Comparison of ENCODE assay signal across 29 mouse cellular contexts in genomic region chr1:171097612-171098011, GRCm38 (mm10). TPM values are rescaled to one million over a fixed set of nuclear protein-coding genes. Genes with fewer than 3 reads are reported as not detected.
DNase-seq lines count a peak whose midpoint lies in the region; ATAC-seq lines count a peak whose summit lies in the region.
"Had no signal": no experiment of that assay in that cellular context is flagged by ENCODE, and none has a peak within 500 bp of the region (broad histone marks: within the 10 kb centered on the region; RNA-seq: fewer than 3 reads in every experiment).

No protein-coding gene starts in this region.

- H3K27ac ChIP-seq in liver, embryonic 15.5 days (replicated peaks), result no peak overlapping the region
- H3K27ac ChIP-seq: embryonic facial prominence, embryonic 10.5 days; heart, embryonic 15.5 days; intestine, embryonic 15.5 days; midbrain, embryonic 15.5 days; neural tube, embryonic 12.5 days had no signal

- H3K4me1 ChIP-seq in liver, embryonic 15.5 days (replicated peaks), result peaks cover 62% of the 10 kb centered on the region

- DNase-seq in embryo, embryonic 10 days (ENCODE audit: low spot score), result peak; percentile 17
- no peak for DNase-seq in embryo, embryonic 10.5 days (ENCODE audit: low spot score)
- no peak for DNase-seq in adipocyte (ENCODE audit: low spot score)
- no peak for DNase-seq in left cerebral cortex, postnatal 25 days (ENCODE audit: low spot score in 2 of 2)
- DNase-seq: adrenal gland, adult 2 months; cerebellum, adult 2 months; cerebellum, postnatal 36 days; forebrain, postnatal 0 days; gastrocnemius, postnatal 36 days; heart, postnatal 36 days; kidney, adult 9 months; kidney, postnatal 14 days; lung, postnatal 36 days; retina, postnatal 1 day; right cerebral cortex, postnatal 25 days; thymus, postnatal 25 days had no signal

- peak; percentile 30 for ATAC-seq in common myeloid progenitor, adult 5-6 weeks (replicated peaks; ENCODE audit: low read depth, poor library complexity, severe bottlenecking)
- 0 out of 2 replicates have a peak, but pooled peaks have one; percentile 4 for ATAC-seq in liver, embryonic 15.5 days (ENCODE audit: insufficient read depth)
- ATAC-seq in erythroblast, adult 5-6 weeks (replicated peaks; ENCODE audit: low FRiP score, poor library complexity, severe bottlenecking), result no peak
- ATAC-seq: forebrain, postnatal 0 days; hindbrain, embryonic 16.5 days; intestine, embryonic 15.5 days; midbrain, embryonic 15.5 days; Patski had no signal

- H3K27me3 ChIP-seq in liver, embryonic 15.5 days, result no peaks in the 10 kb centered on the region
- H3K27me3 ChIP-seq: heart, embryonic 15.5 days; intestine, embryonic 15.5 days; lung, embryonic 15.5 days; midbrain, embryonic 15.5 days; neural tube, embryonic 12.5 days; Patski had no signal

- no peaks in the 10 kb centered on the region for H3K36me3 ChIP-seq in liver, embryonic 15.5 days (replicated peaks)
- H3K36me3 ChIP-seq: embryonic facial prominence, embryonic 10.5 days; heart, embryonic 15.5 days; intestine, embryonic 15.5 days; lung, embryonic 15.5 days; midbrain, embryonic 15.5 days; neural tube, embryonic 12.5 days had no signal

- intact Hi-C loops in left cerebral cortex, postnatal 25 days (cut with DNase I), result no loop called here

- 0 out of 2 replicates have a peak overlapping the region, but pooled peaks have one; percentile 5 for H3K4me2 ChIP-seq in liver, embryonic 15.5 days
- H3K4me2 ChIP-seq: heart, embryonic 15.5 days; lung, embryonic 15.5 days; midbrain, embryonic 15.5 days; neural tube, embryonic 12.5 days had no signal

- no peak overlapping the region for H3K4me3 ChIP-seq in liver, embryonic 15.5 days (replicated peaks)
- H3K4me3 ChIP-seq: embryonic facial prominence, embryonic 10.5 days; heart, embryonic 15.5 days; intestine, embryonic 15.5 days; lung, embryonic 15.5 days; midbrain, embryonic 15.5 days; neural tube, embryonic 12.5 days had no signal

- no peaks in the 10 kb centered on the region for H3K9me3 ChIP-seq in liver, embryonic 15.5 days (replicated peaks)
- H3K9me3 ChIP-seq: embryonic facial prominence, embryonic 10.5 days; heart, embryonic 15.5 days; intestine, embryonic 15.5 days; lung, embryonic 15.5 days; midbrain, embryonic 15.5 days; neural tube, embryonic 12.5 days had no signal

- H3K9ac ChIP-seq in liver, embryonic 15.5 days, result no peak overlapping the region
- H3K9ac ChIP-seq: forebrain, postnatal 0 days; heart, embryonic 15.5 days; intestine, embryonic 15.5 days; lung, embryonic 15.5 days; midbrain, embryonic 15.5 days; neural tube, embryonic 12.5 days had no signal

- 17% methylated on average over 2 of the region's 2 CpGs for WGBS in liver, embryonic 15.5 days (ENCODE audit: insufficient replicate concordance)

RNA-seq across cellular contexts. Expression of gene Cfap126, which starts 16.1 kb away (rescaled TPM):
- total RNA-seq in common myeloid progenitor, adult 5-6 weeks (2017), result 2.1 and 5.3 TPM in 2 replicates
- polyA plus RNA-seq in liver, embryonic 15.5 days (2015; fragmentation: Nextera tagmentation; extraction: Ambion mirVana), result 1.7 and 2.6 TPM in 2 replicates
- under 1 TPM; 0.34 to 0.43 TPM for total RNA-seq in left cerebral cortex, postnatal 25 days (2021)
- not detected in 2 replicates for total RNA-seq in erythroblast, adult 5-6 weeks (2015; ENCODE audit: low replicate concordance)
- not detected in 2 replicates for total RNA-seq in erythroblast, adult 5-6 weeks (2017; ENCODE audit: low replicate concordance)

RNA-seq across cellular contexts. Expression of gene Fcgr3, which starts 32.9 kb away (rescaled TPM):
- 7.8 and 15.7 TPM in 2 replicates for total RNA-seq in common myeloid progenitor, adult 5-6 weeks (2017)
- 27.2 and 28.0 TPM in 2 replicates for polyA plus RNA-seq in liver, embryonic 15.5 days (2015; fragmentation: Nextera tagmentation; extraction: Ambion mirVana)
- total RNA-seq in left cerebral cortex, postnatal 25 days (2021), result 10 to 100 TPM; 13.8 TPM
- total RNA-seq in erythroblast, adult 5-6 weeks (2015; ENCODE audit: low replicate concordance), result 100 and 146 TPM in 2 replicates
- 78.3 and 110 TPM in 2 replicates for total RNA-seq in erythroblast, adult 5-6 weeks (2017; ENCODE audit: low replicate concordance)

RNA-seq across cellular contexts. Expression of gene Sdhc, which starts 52.8 kb away (rescaled TPM):
- total RNA-seq in common myeloid progenitor, adult 5-6 weeks (2017), result 56.9 and 71.9 TPM in 2 replicates
- polyA plus RNA-seq in liver, embryonic 15.5 days (2015; fragmentation: Nextera tagmentation; extraction: Ambion mirVana), result 149 and 158 TPM in 2 replicates
- total RNA-seq in left cerebral cortex, postnatal 25 days (2021), result 100 to 1,000 TPM; 199 to 205 TPM
- total RNA-seq in erythroblast, adult 5-6 weeks (2015; ENCODE audit: low replicate concordance), result 15.6 and 40.3 TPM in 2 replicates
- total RNA-seq in erythroblast, adult 5-6 weeks (2017; ENCODE audit: low replicate concordance), result 9.2 and 20.0 TPM in 2 replicates

RNA-seq across cellular contexts. Expression of gene Mpz, which starts 52.9 kb away (rescaled TPM):
- not detected in 2 replicates for total RNA-seq in common myeloid progenitor, adult 5-6 weeks (2017)
- not detected in 2 replicates for polyA plus RNA-seq in liver, embryonic 15.5 days (2015; fragmentation: Nextera tagmentation; extraction: Ambion mirVana)
- total RNA-seq in left cerebral cortex, postnatal 25 days (2021), result not detected
- not detected in 2 replicates for total RNA-seq in erythroblast, adult 5-6 weeks (2015; ENCODE audit: low replicate concordance)
- total RNA-seq in erythroblast, adult 5-6 weeks (2017; ENCODE audit: low replicate concordance), result not detected in 2 replicates
- total RNA-seq: left cerebral cortex, adult 18-20 months; left cerebral cortex, postnatal 36 days had no signal
